Mouse (Mus musculus) kidney, embryonic 16.5 days (tissue): ENCODE measurements around the gene Dusp23. TPM values are rescaled to one million over a fixed set of nuclear protein-coding genes. Genes with fewer than 3 reads are reported as not detected.

ENCODE experiments used
- ATAC-seq: fragments of 200-750 bp; cut with Nextera tagmentation; 2 replicates; pipeline ENCODE4 v1.8.0; 2017; ENCODE audit warnings: moderate TSS enrichment; ENCODE audit not compliant: low FRiP score, low TSS enrichment
- H3K27ac ChIP-seq: fragments of 300-500 bp; sonication (generic); 2 replicates; pipeline ENCODE4 v1.5.1; 2014; ENCODE audit warnings: low read length
- H3K27me3 ChIP-seq: fragments of 300-500 bp; sonication (generic); 2 replicates; pipeline ENCODE4 v1.6.1; 2014; ENCODE audit warnings: low read length, control low read depth, mixed read lengths; ENCODE audit not compliant: insufficient read depth
- H3K36me3 ChIP-seq: fragments of 300-500 bp; sonication (generic); 2 replicates; pipeline ENCODE4 v1.6.1; 2014; ENCODE audit warnings: low read length, control low read depth, mixed read lengths; ENCODE audit not compliant: insufficient read depth
- H3K4me1 ChIP-seq: fragments of 300-500 bp; sonication (generic); 2 replicates; pipeline ENCODE4 v1.6.1; 2014; ENCODE audit warnings: low read length, control low read depth, mixed read lengths; ENCODE audit not compliant: insufficient read depth
- H3K4me2 ChIP-seq: fragments of 300-500 bp; sonication (generic); replicated peaks from 2 replicates; pipeline ENCODE4 v1.6.1; 2014; ENCODE audit warnings: low read depth, low read length
- H3K4me3 ChIP-seq: fragments of 300-500 bp; sonication (generic); 2 replicates; pipeline ENCODE4 v1.5.1; 2014; ENCODE audit warnings: mild to moderate bottlenecking, low read length
- H3K9ac ChIP-seq: fragments of 300-500 bp; sonication (generic); replicated peaks from 2 replicates; pipeline ENCODE4 v1.6.1; 2014; ENCODE audit warnings: low read length
- H3K9me3 ChIP-seq: fragments of 300-500 bp; sonication (generic); 2 replicates; pipeline ENCODE4 v1.6.1; 2016; ENCODE audit warnings: low read length, control low read depth
- WGBS: fragments of 180-500 bp; shearing (Covaris S2); extraction: QIAGEN DNeasy Blood & Tissue Kit; methylation state at CpG from one replicate; pipeline ENCODE4 v1.1.7; 2014; 5-methylcytosine and 5-hydroxymethylcytosine counted together
- polyA plus RNA-seq: library from polyadenylated mRNA; unstranded; fragments of >200 nt; fragmentation: Nextera tagmentation; extraction: Ambion mirVana; gene quantifications from 2 replicates; pipeline ENCODE4 v1.2.1, GENCODE M21; 2015

Dusp23 gene
- polyA plus RNA-seq, 1 experiment from 2014 or later: 18.5 TPM

- 71% methylated on average over 7 of the region's 7 CpGs for WGBS
- Histone ChIP-seq H3K27ac (no peak overlapping the region), H3K9me3 (no peaks in the 10 kb centered on the region), H3K4me2 (no peak overlapping the region), H3K36me3 (no peaks in the 10 kb centered on the region), H3K4me3 (no peak overlapping the region), H3K9ac (no peak overlapping the region), H3K27me3 (no peaks in the 10 kb centered on the region), H3K4me1 (0 out of 2 replicates have a peak, but pooled peaks cover under 1% of the 10 kb centered on the region)
- no peak for ATAC-seq
Observed at GRCm38 (mm10) chr1:172629831-172630230, 2.9 kb downstream of the Dusp23 start.

- 86% methylated on average over 3 of the region's 3 CpGs for WGBS
- H3K27ac ChIP-seq: no peak overlapping the region
Observed at GRCm38 (mm10) chr1:172626306-172626705, 6.5 kb downstream of the Dusp23 start.

GRCm38 (mm10) chr1:172624081-172624480 is 8.7 kb downstream of the Dusp23 start:
- Histone ChIP-seq H3K4me3 (no peak overlapping the region), H3K4me1 (no peaks in the 10 kb centered on the region), H3K36me3 (no peaks in the 10 kb centered on the region), H3K27me3 (no peaks in the 10 kb centered on the region), H3K4me2 (no peak overlapping the region), H3K9me3 (no peaks in the 10 kb centered on the region), H3K9ac (no peak overlapping the region), H3K27ac (no peak overlapping the region)
- 67% methylated on average over 3 of the region's 3 CpGs for WGBS
- no peak for ATAC-seq

More at GRCm38 (mm10) chr1:172626306-172626705, 6.5 kb downstream of the Dusp23 start:
- no peak overlapping the region for H3K4me2 ChIP-seq
- H3K4me1 ChIP-seq: no peaks in the 10 kb centered on the region
- H3K9me3 ChIP-seq: no peaks in the 10 kb centered on the region
- no peak overlapping the region for H3K9ac ChIP-seq
- no peaks in the 10 kb centered on the region for H3K36me3 ChIP-seq
- H3K4me3 ChIP-seq: no peak overlapping the region
- H3K27me3 ChIP-seq: no peaks in the 10 kb centered on the region
- ATAC-seq: no peak

- no peak for ATAC-seq
- no peak overlapping the region for H3K9ac ChIP-seq
- no peak overlapping the region for H3K4me3 ChIP-seq
- H3K36me3 ChIP-seq: no peaks in the 10 kb centered on the region
- H3K4me1 ChIP-seq: no peaks in the 10 kb centered on the region
- no peaks in the 10 kb centered on the region for H3K9me3 ChIP-seq
- H3K27me3 ChIP-seq: no peaks in the 10 kb centered on the region
- WGBS: 66% methylated on average over 5 of the region's 5 CpGs
- H3K27ac ChIP-seq: no peak overlapping the region
- H3K4me2 ChIP-seq: no peak overlapping the region
Observed at GRCm38 (mm10) chr1:172623599-172623998, 9.2 kb downstream of the Dusp23 start.

GRCm38 (mm10) chr1:172619235-172619634 is 13.5 kb downstream of the Dusp23 start:
- no peak overlapping the region for H3K4me2 ChIP-seq
- H3K4me1 ChIP-seq: peaks cover 13% of the 10 kb centered on the region
- H3K9ac ChIP-seq: no peak overlapping the region
- ATAC-seq: 0 out of 2 replicates have a peak, but pooled peaks have one; percentile 40
- WGBS: 19% methylated on average over 7 of the region's 7 CpGs
- H3K9me3 ChIP-seq: no peaks in the 10 kb centered on the region
- H3K27me3 ChIP-seq: no peaks in the 10 kb centered on the region
- no peaks in the 10 kb centered on the region for H3K36me3 ChIP-seq
- H3K27ac ChIP-seq: no peak overlapping the region
- no peak overlapping the region for H3K4me3 ChIP-seq

- H3K9ac ChIP-seq: no peak overlapping the region
- peaks cover 13% of the 10 kb centered on the region for H3K4me1 ChIP-seq
- H3K4me2 ChIP-seq: no peak overlapping the region
- no peaks in the 10 kb centered on the region for H3K9me3 ChIP-seq
- H3K27ac ChIP-seq: no peak overlapping the region
- ATAC-seq: no peak
- no peaks in the 10 kb centered on the region for H3K27me3 ChIP-seq
- no peak overlapping the region for H3K4me3 ChIP-seq
- no peaks in the 10 kb centered on the region for H3K36me3 ChIP-seq
- WGBS: 43% methylated on average over 4 of the region's 4 CpGs
Observed at GRCm38 (mm10) chr1:172618141-172618540, 14.6 kb downstream of the Dusp23 start.

GRCm38 (mm10) chr1:172617365-172618076 is 15.2 kb downstream of the Dusp23 start:
- H3K4me1 ChIP-seq: peaks cover 13% of the 10 kb centered on the region
- WGBS: 8% methylated on average over 14 of the region's 14 CpGs
- no peak overlapping the region for H3K9ac ChIP-seq
- peak; percentile 50; the same call in 1 of the 2 replicates for ATAC-seq
- H3K4me3 ChIP-seq: peak overlapping the region; percentile 24
- H3K4me2 ChIP-seq: peak overlapping the region; percentile 54
- H3K27me3 ChIP-seq: no peaks in the 10 kb centered on the region
- no peak overlapping the region for H3K27ac ChIP-seq
- H3K9me3 ChIP-seq: no peaks in the 10 kb centered on the region
- H3K36me3 ChIP-seq: no peaks in the 10 kb centered on the region

- Histone ChIP-seq H3K27ac (no peak overlapping the region), H3K27me3 (no peaks in the 10 kb centered on the region), H3K4me2 (peak overlapping the region; percentile 54), H3K36me3 (no peaks in the 10 kb centered on the region), H3K9me3 (no peaks in the 10 kb centered on the region), H3K4me3 (peak overlapping the region; percentile 24), H3K4me1 (peaks cover 13% of the 10 kb centered on the region), H3K9ac (peak overlapping the region; percentile 55)
- peak; percentile 52 for ATAC-seq
- whole genome bisulfite sequencing: 11% methylated on average over 22 of the region's 22 CpGs
Observed at GRCm38 (mm10) chr1:172616537-172617300, 16.0 kb downstream of the Dusp23 start.

- H3K9ac ChIP-seq: no peak overlapping the region
- H3K9me3 ChIP-seq: no peaks in the 10 kb centered on the region
- ATAC-seq: no peak
- no peaks in the 10 kb centered on the region for H3K27me3 ChIP-seq
- H3K4me2 ChIP-seq: no peak overlapping the region
- H3K4me3 ChIP-seq: no peak overlapping the region
- H3K4me1 ChIP-seq: peaks cover 13% of the 10 kb centered on the region
- no peak overlapping the region for H3K27ac ChIP-seq
- WGBS: 61% methylated on average over 4 of the region's 4 CpGs
- no peaks in the 10 kb centered on the region for H3K36me3 ChIP-seq
Observed at GRCm38 (mm10) chr1:172615412-172615811, 17.4 kb downstream of the Dusp23 start.

- Histone ChIP-seq H3K36me3 (no peaks in the 10 kb centered on the region), H3K9ac (no peak overlapping the region), H3K27ac (no peak overlapping the region), H3K9me3 (no peaks in the 10 kb centered on the region), H3K4me2 (peak overlapping the region; percentile 22; the same call in 1 of the 2 replicates), H3K27me3 (no peaks in the 10 kb centered on the region), H3K4me3 (no peak overlapping the region), H3K4me1 (peaks cover 13% of the 10 kb centered on the region)
- WGBS: 44% methylated on average over 10 of the region's 10 CpGs
- ATAC-seq: peak; percentile 46
Observed at GRCm38 (mm10) chr1:172614654-172615053, 18.1 kb downstream of the Dusp23 start.
